Mouse (Mus musculus): ENCODE results near the gene D5Ertd579e.

D5Ertd579e gene

GRCm38 (mm10) chr5:36570546-36571245, 125.1 kb downstream of the D5Ertd579e start:
- DNase-seq (ENCODE audit: low spot score), result no peak

GRCm38 (mm10) chr5:36570098-36570497, 125.7 kb downstream of the D5Ertd579e start:
- DNase-seq (ENCODE audit: low spot score), result no peak

DNA sequence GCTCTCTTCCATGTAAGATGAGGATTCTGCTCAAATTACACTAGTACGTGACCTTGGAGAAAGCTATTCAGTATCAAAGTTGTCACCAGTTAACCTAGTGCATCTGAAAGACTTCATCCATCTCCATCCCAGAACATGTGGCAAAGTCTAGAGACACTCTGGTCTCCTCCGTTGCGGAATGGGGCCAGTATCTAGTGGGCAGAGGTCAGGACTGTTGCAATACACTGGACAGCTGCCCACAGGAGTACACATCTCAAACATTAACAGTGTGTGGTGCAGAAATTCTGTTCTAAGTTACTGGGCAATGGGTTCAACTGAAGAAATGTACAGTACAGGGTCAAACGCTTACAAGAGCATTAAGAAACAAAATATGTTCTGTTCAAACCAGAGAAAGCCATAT, 127.7 kb downstream of the D5Ertd579e start:
- DNase-seq (ENCODE audit: low spot score), result no peak

DNA sequence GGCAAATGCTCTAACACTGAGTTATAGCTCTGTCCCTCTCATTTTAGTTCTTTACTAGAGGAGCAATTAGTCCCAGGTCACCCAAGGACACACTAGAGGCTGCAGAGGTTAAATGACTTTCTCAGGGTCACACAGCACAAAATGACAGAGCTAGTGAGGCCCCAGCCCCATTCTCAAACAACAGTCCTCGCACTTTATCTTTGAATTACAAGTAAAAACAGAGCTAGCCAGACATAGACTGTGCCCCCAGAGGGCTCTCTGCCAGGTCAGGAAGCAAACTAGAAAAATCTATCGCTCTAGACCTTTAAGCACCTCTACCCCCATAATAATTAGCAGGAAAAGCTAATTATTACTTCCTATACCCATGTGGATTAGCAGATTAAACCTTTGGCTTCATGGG, 128.2 kb downstream of the D5Ertd579e start:
- no peak for DNase-seq (ENCODE audit: low spot score)

GRCm38 (mm10) chr5:36564530-36564929, 131.3 kb downstream of the D5Ertd579e start:
- no peak for DNase-seq (ENCODE audit: low spot score)

DNA sequence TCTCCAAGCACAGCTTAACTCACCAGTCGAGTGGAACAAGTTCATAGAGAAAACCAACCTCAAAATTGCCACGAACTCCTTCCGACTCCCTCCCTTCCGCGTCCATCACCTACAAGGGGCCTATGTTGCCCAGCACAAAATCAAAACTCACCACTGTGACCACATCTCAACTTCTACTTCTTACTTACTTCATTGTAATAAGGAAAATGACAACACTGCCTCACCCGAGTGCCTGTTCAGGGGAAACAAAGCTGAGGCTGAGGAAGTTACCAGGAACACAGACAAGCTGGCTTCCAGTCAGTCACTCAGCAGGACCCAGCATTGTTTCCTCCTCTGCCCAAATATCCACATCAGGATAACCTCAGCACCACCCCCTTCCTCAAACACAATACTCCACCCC, 132.1 kb downstream of the D5Ertd579e start:
- no peak for DNase-seq (ENCODE audit: low spot score)

- DNase-seq (ENCODE audit: low spot score), result no peak
These were observed 132.9 kb downstream of the D5Ertd579e start for GRCm38 (mm10) chr5:36562791-36563445.

DNA sequence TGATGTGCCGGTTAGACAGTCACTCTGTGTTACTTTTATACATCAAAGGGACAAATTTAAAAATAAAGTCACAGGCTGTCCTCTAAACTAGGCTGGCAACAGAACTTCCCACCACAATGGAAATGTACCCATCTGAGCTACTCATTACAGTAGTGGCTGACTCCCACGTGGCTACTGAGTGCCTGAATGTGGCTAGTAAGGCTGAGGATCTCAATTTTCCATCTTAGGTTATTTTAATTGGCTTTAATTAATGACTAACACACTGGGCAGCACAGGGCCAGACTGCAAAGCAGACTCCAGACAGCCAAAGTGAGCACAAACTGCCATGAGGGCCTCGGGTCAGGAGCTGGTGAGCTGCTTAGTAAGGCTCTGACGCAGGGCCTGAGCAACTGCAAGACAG, 134.3 kb downstream of the D5Ertd579e start:
- DNase-seq (ENCODE audit: low spot score), result no peak

DNA sequence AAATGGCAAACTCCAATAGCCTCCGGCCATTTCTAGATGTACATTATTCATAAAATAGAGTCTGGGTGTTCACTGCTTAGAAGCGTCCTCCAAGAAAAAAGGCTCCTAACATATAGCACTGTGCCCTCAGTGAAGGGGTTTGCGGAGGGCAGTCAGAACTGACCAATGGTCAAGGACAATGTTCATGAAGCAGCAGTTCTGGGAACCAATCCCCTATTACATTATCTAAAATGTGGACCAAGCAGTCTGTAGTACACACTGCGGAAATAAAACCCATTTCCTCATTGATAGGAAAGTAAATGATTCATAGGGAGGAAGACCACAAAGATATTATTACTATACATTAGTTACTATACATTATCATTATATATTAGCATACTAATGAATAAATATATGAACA, 135.3 kb downstream of the D5Ertd579e start:
- no peak for DNase-seq (ENCODE audit: low spot score)

GRCm38 (mm10) chr5:36559510-36560235, 136.2 kb downstream of the D5Ertd579e start:
- no peak for DNase-seq (ENCODE audit: low spot score)

GRCm38 (mm10) chr5:36559106-36559505, 136.7 kb downstream of the D5Ertd579e start:
- no peak for DNase-seq (ENCODE audit: low spot score)

GRCm38 (mm10) chr5:36558526-36558925, 137.3 kb downstream of the D5Ertd579e start:
- DNase-seq (ENCODE audit: low spot score), result no peak

DNA sequence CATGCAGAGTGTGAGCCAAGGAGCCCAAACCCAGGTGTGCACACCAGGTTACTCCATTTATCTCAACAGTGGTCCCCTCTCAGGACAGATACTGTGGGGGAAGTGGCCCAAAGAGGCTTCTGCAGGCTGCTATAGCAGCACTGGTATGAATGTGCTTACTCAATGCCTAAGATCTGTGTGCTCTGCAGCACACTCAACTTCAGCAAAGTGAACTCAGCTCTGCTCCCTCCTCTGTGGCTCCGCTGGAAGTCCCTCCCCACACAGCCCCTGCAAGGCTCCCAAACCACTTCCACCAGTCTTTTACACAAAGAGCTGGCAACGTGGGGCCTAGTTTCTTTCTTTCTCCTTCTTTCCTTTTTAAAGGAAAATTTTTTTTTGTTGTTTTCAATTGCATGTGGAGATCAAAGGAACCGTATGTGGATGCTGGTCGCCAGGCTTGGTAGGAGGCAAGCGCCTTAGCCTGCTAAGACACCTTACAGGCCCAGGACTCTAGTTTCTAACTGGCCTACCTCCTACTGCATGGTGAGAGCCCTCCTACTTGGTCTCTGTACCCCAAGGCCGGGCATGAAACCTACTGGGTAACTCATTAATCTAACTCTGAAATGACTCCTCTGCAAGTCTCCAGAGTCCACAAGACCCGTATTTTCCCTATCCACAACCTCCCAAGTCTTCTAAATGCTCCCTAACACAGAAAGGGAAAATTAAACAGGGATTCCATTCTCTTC, 138.1 kb downstream of the D5Ertd579e start:
- no peak for DNase-seq (ENCODE audit: low spot score)

DNA sequence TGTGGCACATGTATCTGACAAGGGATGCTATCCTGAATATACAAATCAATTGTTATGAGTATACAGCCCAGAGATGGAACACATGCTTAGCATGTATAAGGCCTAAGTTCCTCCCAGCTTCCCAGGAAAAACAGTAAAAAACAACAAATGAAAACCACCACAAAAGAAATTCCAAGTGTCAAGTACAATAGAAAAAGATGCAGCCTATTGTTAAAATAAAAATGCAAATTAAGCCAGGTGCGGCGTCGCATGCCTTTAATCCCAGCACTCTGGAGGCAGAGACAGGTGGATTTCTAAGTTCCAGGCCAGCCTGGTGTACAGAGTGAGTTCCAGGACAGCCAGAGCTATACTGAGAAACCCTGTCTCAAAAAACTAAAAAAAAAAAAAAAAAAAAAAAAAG, 138.9 kb downstream of the D5Ertd579e start:
- no peak for DNase-seq (ENCODE audit: low spot score)

DNA sequence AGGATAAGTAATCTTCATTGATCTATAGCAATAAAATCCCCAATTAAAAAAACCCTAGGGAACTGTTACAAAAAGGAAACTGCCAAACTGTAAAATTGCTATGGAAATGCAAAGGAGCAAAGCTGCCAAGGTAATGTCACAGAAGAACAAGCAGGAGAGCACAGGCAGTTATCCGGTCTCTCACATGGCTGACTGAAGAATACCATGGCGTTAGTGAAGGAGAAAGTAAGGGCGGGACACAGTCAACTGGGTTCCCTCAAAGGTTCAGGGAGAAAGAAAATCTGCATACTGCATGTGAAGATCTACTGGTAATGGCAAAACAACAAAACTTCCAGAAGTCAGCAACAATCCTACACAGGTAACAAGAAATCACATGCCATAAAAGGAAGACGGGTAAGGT, 139.5 kb downstream of the D5Ertd579e start:
- no peak for DNase-seq (ENCODE audit: low spot score)

DNA sequence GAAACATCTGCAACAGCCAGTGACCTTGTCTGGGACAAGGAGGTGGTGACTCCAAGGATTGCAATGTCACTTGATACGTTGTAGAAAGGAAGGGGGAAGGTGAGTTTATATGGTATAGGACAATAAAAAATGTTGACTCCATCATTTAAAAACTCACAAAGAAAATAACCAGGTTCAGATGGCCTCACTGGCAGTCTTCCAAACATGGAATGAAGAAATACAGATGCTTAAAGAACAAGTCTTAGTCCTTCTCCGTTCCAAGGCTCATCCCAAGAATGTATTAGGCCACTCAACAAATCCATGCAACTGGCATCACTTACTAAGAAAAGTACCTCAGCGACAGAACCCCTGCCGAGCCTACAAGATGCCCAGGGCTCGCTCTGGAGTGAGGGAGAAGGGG, 141.3 kb downstream of the D5Ertd579e start:
- no peak for DNase-seq (ENCODE audit: low spot score)

GRCm38 (mm10) chr5:36553886-36554285, 141.9 kb downstream of the D5Ertd579e start:
- no peak for DNase-seq (ENCODE audit: low spot score)

- DNase-seq (ENCODE audit: low spot score), result no peak
These were observed 142.7 kb downstream of the D5Ertd579e start for GRCm38 (mm10) chr5:36553056-36553606.

DNA sequence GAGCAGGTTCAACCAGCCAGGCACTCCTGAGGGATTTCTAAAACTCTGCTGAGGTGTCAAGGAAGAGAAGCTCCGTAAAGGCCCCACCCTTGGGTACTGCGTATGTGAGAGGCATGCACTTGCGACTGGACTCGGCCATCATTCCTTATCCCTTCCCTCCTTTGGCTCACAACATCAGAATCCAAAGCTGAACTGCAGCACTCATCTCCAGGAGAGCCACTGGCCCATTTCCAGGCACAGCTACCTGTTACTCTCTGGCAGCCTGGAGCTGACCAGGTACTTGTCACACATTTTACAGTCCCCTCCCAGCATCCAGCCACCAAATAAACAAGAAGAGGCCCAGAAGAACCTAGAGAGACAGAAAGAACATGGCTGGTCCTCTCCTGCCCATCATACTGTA, 143.4 kb downstream of the D5Ertd579e start:
- no peak for DNase-seq (ENCODE audit: low spot score)

Data from embryo, embryonic 10 days (tissue).